Mouse (Mus musculus) c-Kit-negative CD71-positive TER-119-positive erythroid progenitor cells, embryonic 14.5 days (primary cell): Measurements from ENCODE around the gene Cd248.

ENCODE experiments used
- DNase-seq: peaks from one replicate; pipeline ENCODE4 v3.0.0-alpha.2; 2013; ENCODE audit warnings: low read depth, low spot score

The Cd248 gene

GRCm38 (mm10) chr19:5106731-5107191, 38.9 kb downstream of the Cd248 start, which contains the start of gene Rab1b:
Gene Rab1b, minus strand, starts transcription at chr19:5107072.
- DNase-seq: peak; percentile 98

- DNase-seq: no peak
Observed at GRCm38 (mm10) chr19:5107556-5108270, 39.8 kb downstream of the Cd248 start.

- no peak for DNase-seq
Observed at GRCm38 (mm10) chr19:5108271-5108575, 40.3 kb downstream of the Cd248 start.

GRCm38 (mm10) chr19:5108702-5109101, 40.8 kb downstream of the Cd248 start:
- DNase-seq: no peak

GRCm38 (mm10) chr19:5109659-5110453, 42.0 kb downstream of the Cd248 start:
- DNase-seq: no peak

GRCm38 (mm10) chr19:5113783-5114182, 45.9 kb downstream of the Cd248 start:
- DNase-seq: no peak

GRCm38 (mm10) chr19:5117494-5118383, 49.9 kb downstream of the Cd248 start:
- DNase-seq: no peak

GRCm38 (mm10) chr19:5118384-5118698, 50.5 kb downstream of the Cd248 start, which contains the start of gene Klc2:
Gene Klc2, minus strand, starts transcription at chr19:5118560.
- no peak for DNase-seq
